Mouse (Mus musculus) lung, postnatal 0 days (tissue): ENCODE measurements at regions not wholly inside any gene's neighbourhood (a gene's known extent, or its start where the extent isn't known, plus 50 kb on each side); places are given as distances from the start of the nearest gene placed in this dataset.

Experiments
- CTCF ChIP-seq: IDR thresholded peaks from 2 replicates; pipeline ENCODE4 v1.5.1; 2016; ENCODE audit warnings: antibody characterized with exemption, mild to moderate bottlenecking
- EP300 ChIP-seq: IDR thresholded peaks from 2 replicates; pipeline ENCODE4 v1.6.1; 2016; ENCODE audit warnings: antibody characterized with exemption, mild to moderate bottlenecking, control low read depth

- no peak for TF ChIP-seq CTCF
- no peak for TF ChIP-seq EP300
Observed at GRCm38 (mm10) chr14:87750665-87751170, 334.3 kb downstream of the Tdrd3 start.
